Mouse (Mus musculus) embryonic fibroblast, embryonic 13.5 days (primary cell): Measurements from ENCODE around the gene Dph6.

Experiments used
- CTCF ChIP-seq: IDR thresholded peaks from 2 replicates; pipeline ENCODE4 v1.5.1; 2011; ENCODE audit warnings: mild to moderate bottlenecking, control low read depth, low read length, moderate library complexity, borderline replicate concordance; ENCODE audit not compliant: insufficient read depth
- POLR2A ChIP-seq: IDR thresholded peaks from 2 replicates; pipeline ENCODE4 v1.6.1; 2011; ENCODE audit warnings: low read depth, mild to moderate bottlenecking, control low read depth, low read length, moderate library complexity

DNA sequence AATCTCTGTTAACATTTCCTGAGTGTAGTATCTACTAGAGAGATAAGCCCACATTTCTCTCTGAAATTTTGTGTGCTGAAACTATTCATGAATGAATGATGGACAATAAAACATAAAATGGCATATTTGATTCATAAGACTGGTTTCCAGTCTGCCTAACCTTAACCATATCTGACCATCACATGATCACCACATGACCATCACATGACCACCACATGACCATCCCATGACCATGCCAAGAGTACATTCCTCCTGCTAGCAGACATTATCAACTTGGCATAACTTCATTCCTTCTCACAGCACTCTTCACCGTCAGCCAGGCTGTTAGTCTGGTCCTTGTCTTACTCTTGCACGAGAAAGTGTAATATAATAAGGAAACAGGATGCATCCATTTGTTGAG is 10.9 kb downstream of the Dph6 start:
- TF ChIP-seq POLR2A (no peak), CTCF (no peak)
